ENCODE assay signal across 18 mouse cellular contexts in the genomic region with DNA sequence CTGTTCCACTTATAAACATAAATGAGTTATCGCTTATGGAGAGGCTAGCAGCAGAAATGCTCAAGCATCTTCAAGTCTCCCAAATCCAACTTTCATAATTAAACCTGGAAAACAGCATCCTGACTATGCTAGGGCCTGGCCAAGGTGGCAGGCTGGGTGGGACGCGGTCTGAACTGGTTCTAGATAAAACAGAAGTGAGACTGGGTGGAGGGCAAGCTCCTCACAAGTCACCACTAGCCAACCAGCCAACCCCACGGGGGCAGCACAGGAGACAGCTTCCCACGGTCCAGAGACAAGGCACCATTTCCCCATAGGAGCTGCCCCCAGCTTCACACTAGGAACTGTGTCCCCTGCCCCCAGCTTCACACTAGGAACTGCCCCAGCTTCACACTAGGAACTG. TPM values are rescaled to one million over a fixed set of nuclear protein-coding genes. Genes with fewer than 3 reads are reported as not detected.
DNase-seq lines count a peak whose midpoint lies in the region; ATAC-seq and TF ChIP-seq lines count a peak whose summit lies in the region.
"Had no signal": no experiment of that assay in that cellular context is flagged by ENCODE, and none has a peak within 500 bp of the region (broad histone marks: within the 10 kb centered on the region; RNA-seq: fewer than 3 reads in every experiment).

No protein-coding gene starts in this region.

- no peak for ATAC-seq in liver, embryonic 12.5 days
- no peak for ATAC-seq in liver, postnatal 0 days
- ATAC-seq: intestine, postnatal 0 days had no signal

- H3K27me3 ChIP-seq in liver, embryonic 12.5 days (replicated peaks), result no peaks in the 10 kb centered on the region
- no peaks in the 10 kb centered on the region for H3K27me3 ChIP-seq in liver, postnatal 0 days (ENCODE audit: insufficient read depth, low read length)
- H3K27me3 ChIP-seq: embryonic facial prominence, embryonic 13.5 days; heart, embryonic 12.5 days; hindbrain, embryonic 15.5 days; stomach, embryonic 15.5 days had no signal

- no peak overlapping the region for H3K9ac ChIP-seq in liver, embryonic 12.5 days
- H3K9ac ChIP-seq in liver, postnatal 0 days (replicated peaks), result no peak overlapping the region
- H3K9ac ChIP-seq: embryonic facial prominence, embryonic 13.5 days; heart, embryonic 12.5 days; hindbrain, embryonic 15.5 days; stomach, embryonic 15.5 days had no signal

- intact Hi-C loops in heart, postnatal 25 days (cut with DNase I), result no loop called here

- peak; percentile 89 for DNase-seq in heart, adult 11 months
- no peak for DNase-seq in heart, postnatal 25 days (ENCODE audit: low spot score)
- no peak for DNase-seq in liver, postnatal 0 days
- peak; percentile 26 for DNase-seq in MEL-GATA-1-ER (ENCODE audit: extremely low read depth, low read depth)
- DNase-seq in monocyte, adult 2 months (ENCODE audit: low read depth in 1 of 2, low spot score in 2 of 2), result peak; percentile 37 to 54
- DNase-seq in cerebellum, postnatal 14 days, result no peak
- no peak for DNase-seq in adrenal gland, postnatal 4 days (ENCODE audit: low spot score in 2 of 2)
- DNase-seq: adrenal gland, postnatal 14 days; cerebellum, adult 8-10 months; gastrocnemius, postnatal 10 days; layer of hippocampus, postnatal 36 days; right cerebral cortex, postnatal 4 days had no signal

- H3K4me2 ChIP-seq in liver, embryonic 12.5 days, result no peak overlapping the region
- H3K4me2 ChIP-seq in liver, postnatal 0 days (ENCODE audit: low read depth, low read length), result no peak overlapping the region
- H3K4me2 ChIP-seq: embryonic facial prominence, embryonic 13.5 days; heart, embryonic 12.5 days; hindbrain, embryonic 15.5 days; stomach, embryonic 15.5 days had no signal

- no peak for TF ChIP-seq EP300 in liver, postnatal 0 days (IDR thresholded peaks at IDR 0.05; ENCODE audit: low read depth)

- peaks cover 4% of the 10 kb centered on the region; the same call in 1 of the 2 replicates for H3K36me3 ChIP-seq in liver, embryonic 12.5 days
- H3K36me3 ChIP-seq in liver, postnatal 0 days (replicated peaks; ENCODE audit: insufficient read depth, low read length), result peaks cover 11% of the 10 kb centered on the region; the same call in 1 of the 2 replicates

- peaks cover 57% of the 10 kb centered on the region for H3K4me1 ChIP-seq in liver, embryonic 12.5 days
- peaks cover 11% of the 10 kb centered on the region; the same call in 1 of the 2 replicates for H3K4me1 ChIP-seq in liver, postnatal 0 days (ENCODE audit: insufficient read depth)
- H3K4me1 ChIP-seq: embryonic facial prominence, embryonic 13.5 days; hindbrain, embryonic 15.5 days had no signal

- no peak overlapping the region for H3K4me3 ChIP-seq in liver, embryonic 12.5 days
- no peak overlapping the region for H3K4me3 ChIP-seq in liver, postnatal 0 days (ENCODE audit: low read depth, low read length)
- H3K4me3 ChIP-seq: embryonic facial prominence, embryonic 13.5 days; heart, embryonic 12.5 days; hindbrain, embryonic 15.5 days; stomach, embryonic 15.5 days had no signal

- TF ChIP-seq CTCF in liver, postnatal 0 days (IDR thresholded peaks at IDR 0.05; ENCODE audit: low read depth), result no peak

- H3K9me3 ChIP-seq in liver, embryonic 12.5 days (replicated peaks), result no peaks in the 10 kb centered on the region
- H3K9me3 ChIP-seq in liver, postnatal 0 days (ENCODE audit: low read length), result no peaks in the 10 kb centered on the region
- H3K9me3 ChIP-seq: embryonic facial prominence, embryonic 13.5 days; heart, embryonic 12.5 days; hindbrain, embryonic 15.5 days; stomach, embryonic 15.5 days had no signal

- peak overlapping the region; percentile 4; the same call in 1 of the 2 replicates for H3K27ac ChIP-seq in liver, embryonic 12.5 days
- no peak overlapping the region for H3K27ac ChIP-seq in liver, postnatal 0 days (ENCODE audit: low read depth)
- H3K27ac ChIP-seq: embryonic facial prominence, embryonic 13.5 days; hindbrain, embryonic 15.5 days; stomach, embryonic 15.5 days had no signal

- 37% methylated on average over 5 of the region's 5 CpGs for WGBS in liver, embryonic 12.5 days (ENCODE audit: insufficient replicate concordance)
- 59% methylated on average over 5 of the region's 5 CpGs for WGBS in liver, postnatal 0 days (ENCODE audit: insufficient replicate concordance)

RNA-seq across cellular contexts. Expression of gene Nfkb1, which starts 53.8 kb away (rescaled TPM):
- 10 to 100 TPM; 37.1 to 38.5 TPM for total RNA-seq in heart, postnatal 25 days (2021)
- 18.0 and 18.4 TPM in 2 replicates for polyA plus RNA-seq in liver, embryonic 12.5 days (2016; fragmentation: Nextera tagmentation; extraction: Ambion mirVana)
- polyA plus RNA-seq in liver, postnatal 0 days (2015; fragmentation: Nextera tagmentation; extraction: Ambion mirVana), result 11.8 and 12.7 TPM in 2 replicates
- total RNA-seq in adrenal gland, postnatal 4 days (2021), result 10 to 100 TPM; 71.3 to 74.6 TPM

Comparison
In these comparisons a context has a peak if more than half of its experiments do, and no peak if none do; other contexts are left out.
1. DNase-seq: peak in heart, adult 11 months (single experiment), MEL-GATA-1-ER (single experiment) and monocyte, adult 2 months (2 of 2); none in heart, postnatal 25 days (single experiment), liver, postnatal 0 days (single experiment), cerebellum, postnatal 14 days (0 of 2) and adrenal gland, postnatal 4 days (0 of 2).